Mouse (Mus musculus): ENCODE measurements around the gene Per3. TPM values are rescaled to one million over a fixed set of nuclear protein-coding genes. Genes with fewer than 3 reads are reported as not detected.

Per3 gene
- polyA plus RNA-seq, 1 experiment = 0.03 TPM

DNA sequence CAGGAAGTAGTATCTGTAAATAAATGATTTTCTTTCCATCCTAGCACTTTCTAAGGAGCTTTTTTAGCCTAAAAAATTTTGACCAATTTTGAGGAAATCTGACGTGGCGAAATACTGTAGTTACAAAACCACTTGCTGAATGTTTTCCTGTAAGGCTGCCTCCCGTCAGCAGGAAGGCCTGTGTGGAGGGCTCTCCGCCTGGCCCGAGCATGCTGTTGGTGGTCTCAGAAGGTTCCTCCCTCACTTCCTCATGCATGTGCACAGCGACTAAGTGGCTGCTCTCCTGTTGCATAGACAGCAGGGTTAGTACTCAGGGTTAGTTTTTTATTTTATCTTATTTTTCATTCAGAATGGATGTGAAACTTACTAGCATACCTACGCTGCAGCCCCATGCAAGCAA, 26.5 kb upstream of the Per3 start:
- Histone ChIP-seq H3K9me3 (ENCODE audit: control insufficient read depth, low read length) (no peaks in the 10 kb centered on the region), H3K27me3 (ENCODE audit: control insufficient read depth) (no peaks in the 10 kb centered on the region), H3K4me1 (ENCODE audit: control insufficient read depth) (no peaks in the 10 kb centered on the region), H3K4me3 (replicated peaks) (no peak overlapping the region), H3K36me3 (ENCODE audit: control insufficient read depth) (no peaks in the 10 kb centered on the region)
- no peak for TF ChIP-seq GATA1 (IDR thresholded peaks at IDR 0.05; ENCODE audit: low read length)
- TF ChIP-seq TAL1 (IDR thresholded peaks at IDR 0.05; ENCODE audit: low read length) = no peak

DNA sequence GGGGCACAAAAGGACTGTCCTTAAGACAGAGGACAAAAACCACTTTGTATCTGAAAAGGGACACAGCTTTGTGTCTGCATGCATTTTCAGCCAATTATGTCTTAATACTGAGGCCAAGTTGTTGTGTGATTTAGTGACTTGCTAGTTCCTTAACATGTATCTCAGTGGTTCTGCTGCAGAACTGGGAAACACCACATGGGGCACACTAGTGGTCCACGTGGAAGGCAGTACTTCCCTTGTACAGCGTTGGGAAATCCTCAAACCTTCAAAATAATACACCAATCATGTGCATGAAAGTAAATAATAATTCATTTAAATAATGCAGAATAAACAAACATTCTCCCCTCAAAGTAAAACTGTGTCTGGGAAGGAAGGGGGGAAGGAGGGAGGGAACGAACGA, 24.3 kb upstream of the Per3 start:
- no peaks in the 10 kb centered on the region for H3K4me1 ChIP-seq (ENCODE audit: control insufficient read depth)
- TF ChIP-seq TAL1 (IDR thresholded peaks at IDR 0.05; ENCODE audit: low read length) (no peak), GATA1 (IDR thresholded peaks at IDR 0.05; ENCODE audit: low read length) (no peak)
- no peaks in the 10 kb centered on the region for H3K36me3 ChIP-seq (ENCODE audit: control insufficient read depth)
- no peaks in the 10 kb centered on the region for H3K27me3 ChIP-seq (ENCODE audit: control insufficient read depth)
- no peak overlapping the region for H3K4me3 ChIP-seq (replicated peaks)
- no peaks in the 10 kb centered on the region for H3K9me3 ChIP-seq (ENCODE audit: control insufficient read depth, low read length)

DNA sequence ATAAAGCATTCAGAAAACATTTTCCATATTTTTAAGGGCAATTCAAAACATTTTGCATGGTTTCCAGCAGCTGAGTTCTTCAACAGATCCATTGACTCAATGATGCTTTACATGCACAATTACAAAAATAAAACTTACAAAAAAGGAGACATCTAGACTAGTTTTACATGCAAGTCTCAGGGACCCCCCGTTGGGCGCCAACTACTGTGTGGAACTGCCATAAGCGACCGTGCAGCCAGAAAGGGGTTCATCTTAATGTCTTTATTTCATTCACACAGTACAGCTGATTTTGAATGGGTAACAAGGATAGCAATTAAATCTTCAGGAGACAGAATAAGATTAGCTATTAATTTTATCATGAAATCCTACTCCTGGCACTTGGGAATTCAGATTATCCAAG, 15.1 kb upstream of the Per3 start:
- Histone ChIP-seq H3K36me3 (ENCODE audit: control insufficient read depth) (peaks cover 17% of the 10 kb centered on the region), H3K4me1 (ENCODE audit: control insufficient read depth) (peaks cover 20% of the 10 kb centered on the region), H3K27me3 (ENCODE audit: control insufficient read depth) (no peaks in the 10 kb centered on the region), H3K9me3 (ENCODE audit: control insufficient read depth, low read length) (peaks cover 10% of the 10 kb centered on the region), H3K4me3 (replicated peaks) (no peak overlapping the region)
- no peak for TF ChIP-seq TAL1 (IDR thresholded peaks at IDR 0.05; ENCODE audit: low read length)

DNA sequence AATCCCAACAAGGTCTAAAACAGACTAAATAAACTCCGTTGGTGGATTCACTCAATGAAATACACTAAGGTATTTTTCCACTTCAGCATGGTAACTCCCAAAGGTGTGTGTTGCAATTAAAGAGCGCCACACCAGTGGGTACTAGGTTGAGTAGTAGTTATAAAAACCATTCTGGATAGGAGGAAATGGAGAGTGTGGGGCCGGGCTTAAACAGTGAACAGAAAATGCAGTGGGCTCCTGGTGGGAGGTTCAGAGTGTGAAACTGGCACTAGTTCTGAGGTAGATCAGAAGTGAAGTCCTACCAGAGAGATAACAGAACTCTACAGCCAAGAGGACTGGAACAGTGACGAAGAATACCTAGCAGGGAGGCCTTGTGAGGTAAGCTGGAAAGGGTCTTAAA, 14.2 kb upstream of the Per3 start:
- H3K9me3 ChIP-seq (ENCODE audit: control insufficient read depth, low read length) = peaks cover 10% of the 10 kb centered on the region
- H3K36me3 ChIP-seq (ENCODE audit: control insufficient read depth) = peaks cover 25% of the 10 kb centered on the region
- H3K4me3 ChIP-seq (replicated peaks) = peak overlapping the region; percentile 100
- H3K27me3 ChIP-seq (ENCODE audit: control insufficient read depth) = no peaks in the 10 kb centered on the region
- TF ChIP-seq GATA1 (IDR thresholded peaks at IDR 0.05; ENCODE audit: low read length) (no peak), TAL1 (IDR thresholded peaks at IDR 0.05; ENCODE audit: low read length) (no peak)
- H3K4me1 ChIP-seq (ENCODE audit: control insufficient read depth) = peaks cover 23% of the 10 kb centered on the region

DNA sequence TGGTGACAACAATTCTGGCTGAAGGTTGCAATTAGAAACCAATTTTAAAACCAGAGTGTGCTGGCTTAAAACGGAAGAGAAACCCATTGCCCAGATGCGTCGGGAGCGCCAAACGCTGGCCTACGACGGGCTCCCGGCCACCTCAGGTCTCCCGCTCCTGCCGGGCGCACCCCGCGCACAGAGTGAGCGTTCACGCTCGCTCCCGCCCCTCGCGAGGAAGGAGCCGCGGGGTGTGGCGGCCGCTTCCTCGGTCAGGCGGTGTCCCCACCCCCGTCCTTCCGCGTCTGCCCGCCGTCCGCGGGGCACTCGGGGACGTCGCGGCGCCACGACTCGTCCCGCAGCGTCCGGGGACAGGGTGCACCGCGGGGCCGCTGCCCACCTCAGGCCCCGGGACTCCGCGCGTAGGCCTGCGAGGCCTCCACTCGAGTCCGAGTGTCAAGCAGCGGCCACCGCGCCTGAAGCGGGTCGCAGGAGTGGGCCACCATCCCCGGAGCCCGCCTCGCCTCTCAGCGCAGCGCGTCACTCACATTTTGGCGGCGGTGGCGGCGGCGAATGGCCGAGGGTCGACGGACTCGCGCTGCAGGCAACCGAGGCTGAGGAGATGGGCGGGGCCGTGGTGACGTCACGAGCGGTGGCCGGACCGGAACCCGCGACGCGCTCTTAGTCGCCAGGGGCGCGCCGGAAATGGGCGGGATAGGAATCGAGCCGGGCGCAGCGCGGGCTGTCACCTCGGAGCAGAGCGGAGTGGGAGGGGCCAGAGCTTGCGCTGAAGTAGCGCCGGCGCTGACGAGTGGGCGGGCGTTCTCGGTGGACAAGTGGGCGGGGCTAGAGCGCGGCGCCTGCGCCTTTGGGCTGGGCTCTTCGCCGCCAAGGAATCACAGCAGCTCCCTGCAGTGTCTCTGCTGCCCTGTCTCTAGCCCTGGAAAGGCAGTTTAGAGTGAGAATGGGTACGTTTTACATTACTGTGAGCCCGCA, 13.2 kb upstream of the Per3 start, which contains the start of gene Vamp3:
Gene Vamp3, minus strand, starts transcription at position 617 of the 975 bp plus-strand sequence.
- Histone ChIP-seq H3K27me3 (ENCODE audit: control insufficient read depth) (no peaks in the 10 kb centered on the region), H3K9me3 (ENCODE audit: control insufficient read depth, low read length) (peaks cover 10% of the 10 kb centered on the region), H3K4me1 (ENCODE audit: control insufficient read depth) (peaks cover 23% of the 10 kb centered on the region), H3K4me3 (replicated peaks) (peak within 1 kb of the TSS; percentile 100), H3K36me3 (ENCODE audit: control insufficient read depth) (peaks cover 32% of the 10 kb centered on the region)
- TF ChIP-seq TAL1 (IDR thresholded peaks at IDR 0.05; ENCODE audit: low read length) (no peak), GATA1 (IDR thresholded peaks at IDR 0.05; ENCODE audit: low read length) (no peak)

DNA sequence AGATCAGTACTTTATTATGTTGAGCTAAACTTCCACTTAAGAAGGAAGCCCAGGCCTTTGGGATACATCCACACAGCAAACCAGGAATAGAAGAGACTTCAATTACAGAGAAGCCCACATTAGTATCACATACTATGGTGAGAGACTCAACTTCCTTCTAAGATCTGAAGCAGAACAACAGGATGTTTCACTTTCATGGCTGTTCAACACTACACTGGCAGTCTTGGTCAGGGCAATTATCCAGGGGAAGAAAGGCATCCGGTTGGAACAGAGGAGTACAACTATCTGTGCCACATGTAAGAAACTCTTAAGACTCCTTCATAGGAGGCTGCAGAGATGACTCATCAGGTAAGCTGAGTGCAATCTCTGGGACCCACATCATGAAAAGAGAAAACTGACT, 6.7 kb upstream of the Per3 start:
- Histone ChIP-seq H3K4me3 (replicated peaks) (no peak overlapping the region), H3K27me3 (ENCODE audit: control insufficient read depth) (no peaks in the 10 kb centered on the region), H3K9me3 (ENCODE audit: control insufficient read depth, low read length) (no peaks in the 10 kb centered on the region), H3K4me1 (ENCODE audit: control insufficient read depth) (peaks cover 9% of the 10 kb centered on the region), H3K36me3 (ENCODE audit: control insufficient read depth) (peaks cover 85% of the 10 kb centered on the region)
- TF ChIP-seq TAL1 (IDR thresholded peaks at IDR 0.05; ENCODE audit: low read length) (no peak), GATA1 (IDR thresholded peaks at IDR 0.05; ENCODE audit: low read length) (no peak)

DNA sequence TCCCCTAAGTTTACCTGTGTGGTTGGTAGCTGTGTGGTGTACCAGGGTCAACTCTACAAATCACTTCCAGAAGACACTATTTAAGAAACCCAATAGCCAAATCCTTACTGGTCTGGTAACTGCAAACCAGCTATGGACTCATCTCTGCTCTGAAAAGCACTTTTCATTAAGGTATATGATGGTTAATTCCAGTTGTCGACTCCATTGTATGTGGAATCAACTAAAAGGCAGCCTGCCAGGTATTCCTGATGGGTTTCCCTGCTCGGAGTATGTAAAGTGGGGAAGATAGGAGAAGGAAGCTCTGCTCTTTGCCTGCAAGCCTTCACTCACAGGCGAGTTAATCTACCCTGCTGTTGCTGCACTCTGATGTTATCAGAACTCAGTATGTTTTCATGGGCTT, 2.1 kb upstream of the Per3 start:
- no peaks in the 10 kb centered on the region for H3K9me3 ChIP-seq (ENCODE audit: control insufficient read depth, low read length)
- TF ChIP-seq TAL1 (IDR thresholded peaks at IDR 0.05; ENCODE audit: low read length) (no peak), GATA1 (IDR thresholded peaks at IDR 0.05; ENCODE audit: low read length) (no peak)
- peaks cover 47% of the 10 kb centered on the region for H3K36me3 ChIP-seq (ENCODE audit: control insufficient read depth)
- peaks cover 8% of the 10 kb centered on the region for H3K27me3 ChIP-seq (ENCODE audit: control insufficient read depth)
- peaks cover 16% of the 10 kb centered on the region for H3K4me1 ChIP-seq (ENCODE audit: control insufficient read depth)
- no peak overlapping the region for H3K4me3 ChIP-seq (replicated peaks)

DNA sequence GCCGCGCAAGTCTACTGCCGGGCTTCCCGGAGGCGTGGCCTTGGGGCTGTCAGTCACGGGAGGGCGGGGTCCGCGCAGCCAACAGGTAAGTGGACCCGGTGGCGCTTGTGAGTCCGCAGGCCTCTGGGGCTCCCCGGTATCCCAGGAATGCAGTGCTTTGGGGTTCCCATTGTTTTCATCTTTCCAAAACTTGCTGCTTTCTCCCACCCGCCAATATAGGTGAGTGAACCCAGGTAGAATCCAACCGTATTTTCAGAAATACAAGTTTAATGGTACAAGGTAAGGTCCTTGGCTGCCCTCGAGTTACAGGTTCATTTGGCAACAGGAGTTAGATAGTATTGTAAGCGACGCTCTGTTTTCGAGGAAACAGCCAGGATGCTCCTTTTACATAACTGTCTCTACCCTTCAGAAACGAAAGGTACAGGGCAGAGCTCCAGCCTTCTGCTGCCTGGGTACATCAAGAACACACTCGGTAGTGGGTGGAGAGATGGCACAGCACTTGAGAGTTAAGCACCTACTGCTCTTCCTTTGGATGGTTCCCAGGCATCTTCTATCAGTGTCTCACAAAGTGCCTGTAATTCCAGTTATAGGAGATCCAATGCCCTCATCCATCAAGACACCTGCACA, 592 bp upstream of the Per3 start:
- H3K36me3 ChIP-seq (ENCODE audit: control insufficient read depth) = peaks cover 34% of the 10 kb centered on the region
- H3K4me3 ChIP-seq (replicated peaks) = peak overlapping the region; percentile 74
- TF ChIP-seq GATA1 (IDR thresholded peaks at IDR 0.05; ENCODE audit: low read length) (no peak), TAL1 (IDR thresholded peaks at IDR 0.05; ENCODE audit: low read length) (no peak)
- no peaks in the 10 kb centered on the region for H3K9me3 ChIP-seq (ENCODE audit: control insufficient read depth, low read length)
- peaks cover 16% of the 10 kb centered on the region for H3K4me1 ChIP-seq (ENCODE audit: control insufficient read depth)
- H3K27me3 ChIP-seq (ENCODE audit: control insufficient read depth) = peaks cover 8% of the 10 kb centered on the region

DNA sequence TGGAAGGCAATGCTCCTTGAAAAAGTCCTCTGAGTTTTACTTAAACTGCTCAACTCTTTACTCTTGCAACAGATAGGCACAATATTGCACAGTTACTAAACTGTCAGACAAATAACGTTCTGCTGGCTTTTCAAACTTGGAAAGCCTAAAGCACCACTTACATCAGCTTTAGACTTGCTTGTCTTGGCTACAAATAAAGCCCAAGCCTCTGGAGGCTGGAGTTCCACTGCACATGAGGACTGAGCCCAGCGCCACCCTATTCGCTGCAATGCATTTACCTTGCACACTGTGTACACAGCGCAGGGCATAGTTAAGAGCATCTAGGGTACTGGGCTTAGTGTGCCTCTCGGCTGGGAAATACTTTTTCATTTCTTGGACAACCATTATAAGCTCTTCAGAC, 1.2 kb downstream of the Per3 start:
- peaks cover 16% of the 10 kb centered on the region for H3K36me3 ChIP-seq (ENCODE audit: control insufficient read depth)
- no peak overlapping the region for H3K4me3 ChIP-seq (replicated peaks)
- peaks cover 8% of the 10 kb centered on the region for H3K27me3 ChIP-seq (ENCODE audit: control insufficient read depth)
- TF ChIP-seq GATA1 (IDR thresholded peaks at IDR 0.05; ENCODE audit: low read length) = no peak
- TF ChIP-seq TAL1 (IDR thresholded peaks at IDR 0.05; ENCODE audit: low read length) = no peak
- H3K4me1 ChIP-seq (ENCODE audit: control insufficient read depth) = peaks cover 16% of the 10 kb centered on the region
- H3K9me3 ChIP-seq (ENCODE audit: control insufficient read depth, low read length) = no peaks in the 10 kb centered on the region
